Mouse (Mus musculus) embryonic facial prominence, embryonic 12.5 days (tissue): ENCODE measurements around the gene Mob1b. TPM values are rescaled to one million over a fixed set of nuclear protein-coding genes. Genes with fewer than 3 reads are reported as not detected.

Source experiments
- ATAC-seq: fragments of 200-750 bp; cut with Nextera tagmentation; 2 replicates; pipeline ENCODE4 v1.8.0; 2017; ENCODE audit not compliant: insufficient number of reproducible peaks, insufficient read depth, low FRiP score, low TSS enrichment
- H3K27ac ChIP-seq: fragments of 300-500 bp; sonication (generic); 2 replicates; pipeline ENCODE4 v1.5.1; 2016; ENCODE audit warnings: mild to moderate bottlenecking
- H3K27me3 ChIP-seq: fragments of 300-500 bp; sonication (generic); 2 replicates; pipeline ENCODE4 v1.6.1; 2016; ENCODE audit warnings: mild to moderate bottlenecking, moderate library complexity
- H3K36me3 ChIP-seq: fragments of 300-500 bp; sonication (generic); 2 replicates; pipeline ENCODE4 v1.6.1; 2016; ENCODE audit warnings: mild to moderate bottlenecking
- H3K4me1 ChIP-seq: fragments of 300-500 bp; sonication (generic); 2 replicates; pipeline ENCODE4 v1.6.1; 2016
- H3K4me2 ChIP-seq: fragments of 300-500 bp; sonication (generic); replicated peaks from 2 replicates; pipeline ENCODE4 v1.6.1; 2016; ENCODE audit warnings: mild to moderate bottlenecking, moderate library complexity
- H3K4me3 ChIP-seq: fragments of 300-500 bp; sonication (generic); 2 replicates; pipeline ENCODE4 v1.5.1; 2016; ENCODE audit warnings: mild to moderate bottlenecking
- H3K9ac ChIP-seq: fragments of 300-500 bp; sonication (generic); 2 replicates; pipeline ENCODE4 v1.6.1; 2016; ENCODE audit warnings: mild to moderate bottlenecking, moderate library complexity
- H3K9me3 ChIP-seq: fragments of 300-500 bp; sonication (generic); 2 replicates; pipeline ENCODE4 v1.6.1; 2016; ENCODE audit warnings: mild to moderate bottlenecking, moderate library complexity
- WGBS: fragments of 180-500 bp; shearing (Covaris S2); methylation state at CpG from one replicate; pipeline ENCODE4 v1.1.7; 2016; 5-methylcytosine and 5-hydroxymethylcytosine counted together
- polyA plus RNA-seq: library from polyadenylated mRNA; unstranded; fragments of >200 nt; fragmentation: Nextera tagmentation; extraction: Ambion mirVana; gene quantifications from 2 replicates; pipeline ENCODE4 v1.2.1, GENCODE M21; 2016

The Mob1b gene
- polyA plus RNA-seq, 1 experiment from 2014 or later = 13.7 TPM

DNA sequence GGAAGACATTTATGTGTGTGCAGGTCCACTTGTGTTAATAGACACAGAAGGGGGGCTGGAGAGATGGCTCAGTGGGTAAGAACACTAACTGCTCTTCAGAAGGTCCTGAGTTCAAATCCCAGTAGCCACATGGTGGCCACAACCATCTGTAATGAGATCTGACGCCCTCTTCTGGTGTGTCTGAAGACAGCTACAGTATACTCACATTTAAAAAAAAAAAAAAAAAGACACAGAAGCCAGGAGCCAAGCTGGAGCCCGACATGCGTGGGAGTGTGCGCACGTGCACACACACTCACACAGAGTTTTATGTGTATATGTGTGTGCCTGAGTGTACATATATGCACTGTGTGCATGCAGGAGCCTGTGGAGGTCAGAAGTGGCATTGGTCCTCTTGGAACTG is 42.0 kb downstream of the Mob1b start:
- Histone ChIP-seq H3K4me3 (no peak overlapping the region), H3K9me3 (no peaks in the 10 kb centered on the region), H3K27me3 (no peaks in the 10 kb centered on the region), H3K9ac (no peak overlapping the region), H3K36me3 (no peaks in the 10 kb centered on the region), H3K27ac (no peak overlapping the region), H3K4me1 (peaks cover 14% of the 10 kb centered on the region), H3K4me2 (no peak overlapping the region)
- 92% methylated on average over 5 of the region's 5 CpGs for WGBS
- no peak for ATAC-seq

DNA sequence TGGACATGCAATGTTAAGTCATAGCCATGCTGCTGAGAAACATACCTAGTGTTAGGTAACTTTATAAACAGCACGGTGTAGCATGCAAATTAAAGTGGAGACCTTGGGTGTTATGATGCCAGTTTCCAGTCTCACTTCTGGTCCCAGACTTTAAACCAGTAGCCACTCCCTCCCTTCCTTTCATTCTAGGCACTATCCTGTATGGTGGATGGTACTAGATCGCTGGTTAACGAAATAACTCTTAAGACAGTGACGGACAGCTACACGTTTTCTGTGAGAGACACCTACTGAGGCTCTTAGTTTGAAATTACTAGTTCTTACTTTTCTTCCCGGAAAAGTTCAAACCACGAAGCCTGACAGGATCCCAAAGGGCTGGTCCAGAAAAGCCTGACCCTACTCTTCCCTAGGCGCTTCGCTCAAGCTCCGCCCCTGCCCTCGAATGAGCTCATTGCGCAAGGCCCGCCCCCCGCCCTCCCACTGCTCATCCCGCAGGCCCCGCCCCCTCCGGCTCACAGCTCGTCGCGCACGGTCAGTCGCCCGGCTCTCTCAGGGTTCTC is 43.9 kb downstream of the Mob1b start:
- Histone ChIP-seq H3K36me3 (peaks cover 2% of the 10 kb centered on the region; the same call in 1 of the 2 replicates), H3K9me3 (no peaks in the 10 kb centered on the region), H3K4me1 (peaks cover 14% of the 10 kb centered on the region), H3K27me3 (no peaks in the 10 kb centered on the region), H3K4me3 (peak overlapping the region; percentile 69), H3K27ac (peak overlapping the region; percentile 93; the same call in 1 of the 2 replicates), H3K4me2 (peak overlapping the region; percentile 55), H3K9ac (peak overlapping the region; percentile 66; the same call in 1 of the 2 replicates)
- under 1% methylated on average over 22 of the region's 23 CpGs for WGBS
- ATAC-seq = peak; percentile 62; the same call in 1 of the 2 replicates

DNA sequence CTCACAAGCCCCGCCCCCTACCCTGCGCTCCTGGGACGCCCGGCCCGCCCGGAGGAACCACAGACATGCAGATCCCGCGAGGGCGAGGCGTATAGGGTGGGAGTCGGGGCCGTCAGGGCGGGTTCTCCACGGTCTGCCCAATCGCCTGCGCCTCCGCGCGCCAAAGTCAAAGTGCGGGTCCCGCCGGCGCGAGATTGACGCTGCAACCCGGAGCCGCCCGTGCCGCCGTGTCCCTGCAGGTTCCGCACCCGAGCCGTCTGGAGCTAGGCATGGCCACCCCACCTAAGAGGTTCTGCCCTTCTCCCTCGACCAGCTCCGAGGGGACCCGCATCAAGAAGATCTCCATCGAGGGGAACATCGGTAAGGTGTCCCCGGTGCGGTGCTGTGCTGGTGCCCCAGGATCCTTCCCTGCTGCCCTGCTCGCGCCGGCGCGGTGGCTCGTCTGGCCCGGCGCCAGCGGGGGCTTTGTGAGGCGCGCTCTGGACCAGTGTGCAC is 44.4 kb downstream of the Mob1b start, which contains the start of gene Dck:
TSS of gene Dck (plus strand) at position 10 of the 495 bp plus-strand sequence.
- WGBS = under 1% methylated on average over 51 of the region's 51 CpGs
- H3K36me3 ChIP-seq = peaks cover 5% of the 10 kb centered on the region; the same call in 1 of the 2 replicates
- H3K9me3 ChIP-seq = no peaks in the 10 kb centered on the region
- peak within 1 kb of the TSS; percentile 66 for H3K9ac ChIP-seq
- peaks cover 14% of the 10 kb centered on the region for H3K4me1 ChIP-seq
- peak within 1 kb of the TSS; percentile 55 for H3K4me2 ChIP-seq
- H3K27ac ChIP-seq = peak within 1 kb of the TSS; percentile 93
- H3K4me3 ChIP-seq = peak within 1 kb of the TSS; percentile 69
- peak; percentile 100 for ATAC-seq
- no peaks in the 10 kb centered on the region for H3K27me3 ChIP-seq

DNA sequence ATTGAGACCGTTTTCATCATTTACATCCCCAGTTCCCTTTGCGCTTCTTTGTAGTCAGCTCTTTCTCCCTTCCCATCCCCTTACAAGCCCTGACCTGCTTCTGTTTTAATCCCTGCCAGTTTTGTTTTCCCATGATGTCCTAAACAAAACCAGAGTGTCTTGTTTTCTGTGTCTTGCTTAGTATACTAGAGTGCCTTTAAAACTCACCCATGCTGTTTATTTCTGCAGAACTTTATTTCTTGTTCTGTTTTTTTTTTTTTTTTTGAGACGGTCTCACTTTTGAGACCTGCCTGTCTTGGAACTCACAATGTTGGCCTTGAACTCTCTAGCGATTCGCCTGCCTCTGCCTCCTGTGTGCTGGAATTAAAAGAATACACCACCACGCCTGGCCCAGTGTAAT is 44.9 kb downstream of the Mob1b start:
- no peak; the same call in 1 of the 2 replicates for ATAC-seq
- WGBS = 14% methylated on average over 6 of the region's 6 CpGs

DNA sequence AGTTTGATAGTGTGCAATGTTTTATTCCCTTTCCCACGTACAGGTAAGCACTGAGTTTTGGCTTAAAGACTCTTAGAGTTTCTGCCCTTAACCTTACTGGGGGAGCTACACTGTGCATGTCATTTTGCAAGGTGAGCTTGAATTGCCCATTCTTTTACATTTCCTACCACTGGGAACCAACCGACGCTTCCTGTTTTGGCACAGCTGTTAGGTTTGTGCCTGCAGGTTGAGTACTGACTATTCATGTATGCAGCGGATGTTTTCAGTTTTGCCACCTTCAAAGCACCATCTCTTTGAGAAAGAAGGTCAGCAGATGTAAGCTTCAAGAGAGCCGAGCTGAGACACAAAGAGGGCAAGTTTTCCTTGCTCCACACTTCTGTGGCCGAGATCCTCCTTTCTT is 45.5 kb downstream of the Mob1b start:
- Histone ChIP-seq H3K9ac (peak overlapping the region; percentile 17; the same call in 1 of the 2 replicates), H3K27ac (no peak overlapping the region), H3K4me3 (peak overlapping the region; percentile 69), H3K27me3 (no peaks in the 10 kb centered on the region), H3K4me2 (peak overlapping the region; percentile 55), H3K36me3 (peaks cover 8% of the 10 kb centered on the region), H3K4me1 (peaks cover 14% of the 10 kb centered on the region), H3K9me3 (no peaks in the 10 kb centered on the region)
- 60% methylated on average over 6 of the region's 6 CpGs for WGBS
- no peak for ATAC-seq

More for the DNA sequence above, 44.9 kb downstream of the Mob1b start:
- Histone ChIP-seq H3K9ac (peak overlapping the region; percentile 66), H3K4me1 (peaks cover 14% of the 10 kb centered on the region), H3K4me3 (peak overlapping the region; percentile 69), H3K9me3 (no peaks in the 10 kb centered on the region), H3K27ac (peak overlapping the region; percentile 93), H3K27me3 (no peaks in the 10 kb centered on the region), H3K36me3 (peaks cover 7% of the 10 kb centered on the region), H3K4me2 (peak overlapping the region; percentile 55)

DNA sequence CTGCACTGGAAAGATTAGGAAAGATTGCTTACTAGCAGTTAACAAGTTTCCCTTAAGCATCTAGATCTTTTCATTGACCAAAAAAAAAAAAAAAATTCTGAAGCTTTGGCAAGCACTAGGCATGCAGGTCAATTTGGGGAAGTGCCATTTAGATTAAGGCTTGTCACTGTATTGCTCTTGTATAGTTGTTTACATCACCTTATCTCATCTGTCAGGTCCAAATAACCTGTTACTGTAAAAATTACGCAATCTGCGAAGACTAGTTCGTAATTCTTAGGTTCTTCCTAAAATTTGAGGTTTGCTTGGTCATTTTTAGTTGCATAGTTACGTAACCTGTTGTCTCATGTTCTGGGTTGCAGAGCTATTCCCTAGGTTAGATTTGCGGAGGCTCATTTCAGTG is 46.2 kb downstream of the Mob1b start:
- WGBS = 94% methylated on average over 5 of the region's 5 CpGs
- Histone ChIP-seq H3K27me3 (no peaks in the 10 kb centered on the region), H3K9me3 (no peaks in the 10 kb centered on the region), H3K27ac (no peak overlapping the region), H3K4me1 (peaks cover 14% of the 10 kb centered on the region), H3K4me3 (no peak overlapping the region), H3K4me2 (peak overlapping the region; percentile 55), H3K36me3 (peaks cover 12% of the 10 kb centered on the region), H3K9ac (no peak overlapping the region)
- ATAC-seq = no peak

DNA sequence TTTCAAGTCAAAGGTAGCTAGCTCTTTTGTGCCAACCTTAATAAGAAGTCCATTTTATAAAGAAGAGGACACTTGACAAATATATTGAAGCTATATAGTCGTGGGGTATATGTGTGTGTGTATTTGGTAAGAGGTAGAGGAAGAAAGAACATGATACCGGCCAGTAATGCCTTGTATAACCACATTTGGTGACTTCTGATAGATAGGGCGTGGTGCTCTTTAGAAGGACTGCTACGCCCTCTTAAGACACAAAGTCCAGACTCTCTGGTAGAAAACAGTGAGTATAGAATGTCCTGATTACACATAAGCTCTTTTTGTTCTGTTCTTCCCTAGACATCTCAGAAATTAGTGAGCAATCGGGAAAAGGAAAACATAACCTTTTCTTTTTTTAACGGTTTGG is 47.5 kb downstream of the Mob1b start:
- no peaks in the 10 kb centered on the region for H3K9me3 ChIP-seq
- no peak for ATAC-seq
- peaks cover 21% of the 10 kb centered on the region for H3K36me3 ChIP-seq
- no peaks in the 10 kb centered on the region for H3K27me3 ChIP-seq
- H3K4me3 ChIP-seq = no peak overlapping the region
- WGBS = 85% methylated on average over 6 of the region's 6 CpGs
- H3K9ac ChIP-seq = no peak overlapping the region
- no peak overlapping the region for H3K27ac ChIP-seq
- peaks cover 14% of the 10 kb centered on the region for H3K4me1 ChIP-seq
- no peak overlapping the region for H3K4me2 ChIP-seq

DNA sequence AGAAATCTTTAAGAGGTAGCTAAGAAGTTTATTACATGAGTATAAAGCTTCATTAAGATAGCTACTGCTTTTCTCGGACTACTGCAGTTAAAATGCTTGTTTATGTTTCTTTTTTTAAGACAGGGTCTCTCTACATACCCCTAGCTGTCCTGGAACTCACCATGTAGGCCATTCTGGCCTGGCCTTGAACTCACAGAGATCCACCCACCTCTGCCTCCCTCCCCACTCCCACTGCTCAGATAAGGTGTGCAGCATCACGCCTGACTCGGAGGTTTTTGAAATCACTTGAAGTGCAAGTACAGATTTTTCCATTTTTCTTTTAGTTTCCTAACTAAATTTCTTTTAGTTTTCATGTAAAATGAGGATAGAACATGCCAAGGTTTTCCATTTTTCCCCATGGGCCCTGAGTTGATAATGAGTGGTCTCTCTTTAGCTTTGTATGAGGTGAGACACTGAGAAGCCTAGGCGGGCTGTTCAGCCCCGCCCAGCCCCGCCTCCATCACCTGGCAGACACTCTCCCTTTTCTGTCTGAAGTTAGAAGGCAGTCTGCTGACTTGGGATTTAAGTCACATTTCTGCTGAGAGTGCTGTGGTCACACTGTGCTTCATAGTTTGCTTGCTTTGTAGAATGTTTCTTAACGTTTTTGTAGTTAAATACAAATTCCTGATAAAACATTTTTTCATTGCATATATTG is 61.6 kb downstream of the Mob1b start:
- WGBS = 76% methylated on average over 7 of the region's 7 CpGs
- H3K4me1 ChIP-seq = no peaks in the 10 kb centered on the region
- H3K27me3 ChIP-seq = no peaks in the 10 kb centered on the region
- H3K36me3 ChIP-seq = peaks cover 34% of the 10 kb centered on the region
- H3K4me2 ChIP-seq = no peak overlapping the region
- no peak overlapping the region for H3K27ac ChIP-seq
- no peaks in the 10 kb centered on the region for H3K9me3 ChIP-seq
- ATAC-seq = no peak
- H3K9ac ChIP-seq = no peak overlapping the region
- H3K4me3 ChIP-seq = no peak overlapping the region

DNA sequence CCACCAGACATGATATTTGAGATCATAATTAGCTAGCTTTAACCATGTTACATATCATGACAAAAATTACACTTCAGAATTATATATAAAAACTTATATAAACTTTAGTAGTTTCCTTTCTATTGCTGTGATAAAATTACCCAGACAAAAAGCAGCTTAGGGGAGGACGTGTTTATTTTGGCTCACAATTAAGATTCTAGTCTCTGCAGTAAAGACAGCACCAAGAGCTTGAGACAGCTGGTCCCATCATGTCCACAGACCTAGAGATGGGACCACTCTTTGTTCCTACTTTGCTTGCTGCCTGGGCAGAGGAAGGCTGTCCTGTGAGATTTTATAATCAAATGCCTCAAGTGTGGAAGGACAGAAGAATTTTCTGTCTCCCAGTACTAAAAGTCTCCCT is 64.4 kb downstream of the Mob1b start:
- no peak overlapping the region for H3K4me3 ChIP-seq
- H3K36me3 ChIP-seq = peaks cover 21% of the 10 kb centered on the region
- 80% methylated on average over 1 of the region's 1 CpGs for WGBS
- H3K9ac ChIP-seq = no peak overlapping the region
- no peak overlapping the region for H3K4me2 ChIP-seq
- no peaks in the 10 kb centered on the region for H3K9me3 ChIP-seq
- no peak for ATAC-seq
- H3K4me1 ChIP-seq = no peaks in the 10 kb centered on the region
- no peaks in the 10 kb centered on the region for H3K27me3 ChIP-seq
- H3K27ac ChIP-seq = no peak overlapping the region

DNA sequence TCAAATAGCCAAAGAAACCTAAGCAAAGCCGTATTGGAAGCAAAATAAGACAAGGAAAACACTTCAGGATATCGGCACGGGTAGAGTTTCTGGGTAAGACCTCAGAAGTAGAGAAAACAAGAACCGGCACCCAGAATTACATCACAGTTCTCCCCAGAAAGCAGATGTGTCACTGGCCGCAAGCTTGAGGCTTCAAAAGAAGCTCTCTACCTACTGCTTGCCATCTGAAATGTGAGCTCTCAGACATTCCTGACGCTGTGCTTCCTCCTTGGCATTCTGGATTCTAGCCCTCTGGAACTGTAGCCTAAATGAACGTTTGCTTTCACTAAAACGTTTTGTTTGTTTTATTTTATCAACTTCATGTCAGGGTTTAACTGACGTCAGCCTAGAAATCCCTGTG is 70.0 kb downstream of the Mob1b start:
- WGBS = 37% methylated on average over 9 of the region's 9 CpGs
- peaks cover 5% of the 10 kb centered on the region; the same call in 1 of the 2 replicates for H3K4me1 ChIP-seq
- H3K9ac ChIP-seq = no peak overlapping the region
- no peak for ATAC-seq
- no peak overlapping the region for H3K4me2 ChIP-seq
- no peaks in the 10 kb centered on the region for H3K27me3 ChIP-seq
- no peak overlapping the region for H3K27ac ChIP-seq
- no peak overlapping the region for H3K4me3 ChIP-seq
- H3K36me3 ChIP-seq = no peaks in the 10 kb centered on the region; the same call in 1 of the 2 replicates
- H3K9me3 ChIP-seq = no peaks in the 10 kb centered on the region

DNA sequence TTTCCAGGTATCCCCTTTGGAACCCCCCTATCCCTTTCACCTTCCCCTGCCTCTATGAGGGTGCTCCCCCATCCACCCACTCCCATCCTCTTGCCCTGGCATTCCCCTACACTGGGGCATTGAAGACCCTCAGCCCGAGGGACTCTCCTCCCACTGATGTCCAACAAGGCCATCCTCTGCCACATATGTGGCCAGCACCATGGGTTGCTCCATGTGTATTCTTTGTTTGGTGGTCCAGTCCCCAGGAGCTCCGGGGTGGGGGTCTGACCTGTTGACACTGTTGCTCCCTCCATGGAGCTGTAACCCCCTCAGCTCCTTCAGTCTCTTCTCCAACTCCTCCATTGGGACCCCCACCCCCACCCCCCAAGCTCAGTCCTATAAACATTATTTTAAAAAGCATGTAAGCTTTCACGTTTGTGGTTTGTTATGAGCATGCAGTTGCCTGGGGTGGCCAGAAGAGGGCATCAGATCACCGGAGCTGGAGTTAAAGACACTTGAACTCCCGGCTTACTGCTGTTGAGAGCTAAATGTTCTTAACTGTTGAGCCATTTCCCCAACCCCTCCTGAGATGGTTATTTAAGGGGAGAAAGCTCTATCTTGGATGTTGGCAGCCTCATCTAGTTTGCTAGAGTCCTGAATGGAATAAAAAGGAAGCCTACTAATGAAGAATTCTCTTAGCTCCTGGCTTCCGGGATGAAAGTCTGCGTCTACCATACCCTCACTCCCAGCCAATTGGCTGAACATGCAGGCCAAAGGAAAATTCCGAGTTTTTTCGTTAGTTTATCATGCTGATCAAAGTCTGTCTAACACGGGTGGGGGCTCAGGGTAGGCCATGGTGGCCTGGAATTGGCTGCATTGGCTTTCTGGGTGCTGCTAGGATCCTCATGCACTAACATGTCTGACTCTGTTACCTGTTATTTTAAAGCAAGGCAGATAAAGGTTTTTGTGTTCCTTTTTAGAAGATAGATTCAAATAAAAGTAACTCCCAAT is 70.9 kb downstream of the Mob1b start:
- no peak for ATAC-seq
- H3K27ac ChIP-seq = no peak overlapping the region
- WGBS = 42% methylated on average over 10 of the region's 10 CpGs

More for the DNA sequence above, 70.9 kb downstream of the Mob1b start:
- H3K9me3 ChIP-seq = no peaks in the 10 kb centered on the region
- no peaks in the 10 kb centered on the region for H3K36me3 ChIP-seq
- no peak overlapping the region for H3K9ac ChIP-seq
- H3K4me2 ChIP-seq = no peak overlapping the region
- H3K4me1 ChIP-seq = peaks cover 5% of the 10 kb centered on the region; the same call in 1 of the 2 replicates
- H3K27me3 ChIP-seq = no peaks in the 10 kb centered on the region
- H3K4me3 ChIP-seq = no peak overlapping the region
